Mouse (Mus musculus) thymus, adult 2 months (tissue): ENCODE data around the gene Gm6993.

ENCODE experiments used
- CTCF ChIP-seq: fragments of 200-500 bp; IDR thresholded peaks from 2 replicates; pipeline ENCODE4 v1.5.1; 2012; ENCODE audit warnings: mild to moderate bottlenecking, control low read depth, low read length, moderate library complexity, borderline replicate concordance; ENCODE audit not compliant: control insufficient read depth, poor library complexity, insufficient read depth; ENCODE audit errors: extremely low read depth
- POLR2A ChIP-seq: fragments of 200-500 bp; IDR thresholded peaks from 2 replicates; pipeline ENCODE4 v1.6.1; 2012; ENCODE audit warnings: mild to moderate bottlenecking, low read length, control low read depth, moderate library complexity; ENCODE audit not compliant: control insufficient read depth, poor library complexity, insufficient read depth; ENCODE audit errors: extremely low read depth

- TF ChIP-seq CTCF = no peak
- TF ChIP-seq POLR2A = no peak
Measured at GRCm38 (mm10) chr12:31246615-31247014, 6.0 kb downstream of the Gm6993 start.
